Mouse (Mus musculus): ENCODE results near the gene 1700021F07Rik. TPM values are rescaled to one million over a fixed set of nuclear protein-coding genes. Genes with fewer than 3 reads are reported as not detected.

1700021F07Rik gene
- not detected for total RNA-seq (2023)

DNA sequence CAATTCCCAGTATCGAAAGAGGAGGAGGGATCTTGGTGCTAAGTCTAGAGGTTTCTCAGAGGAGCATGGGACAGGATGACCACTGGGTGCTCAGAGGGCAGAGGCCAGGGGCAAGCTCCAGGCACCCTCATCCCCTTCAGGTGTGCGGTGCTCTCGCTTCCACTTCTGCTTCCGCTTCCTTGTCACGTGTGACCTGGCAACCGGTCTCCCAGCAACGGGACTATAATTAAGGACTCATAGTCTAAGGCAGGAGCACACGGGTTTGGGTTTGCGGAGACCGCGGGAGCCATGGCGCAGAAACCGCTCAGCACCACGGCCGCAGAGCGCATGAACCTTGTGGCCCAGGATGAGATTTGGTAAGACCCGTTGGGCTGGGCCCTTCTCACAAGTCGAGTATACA, at the start of gene 1700021F07Rik:
Gene 1700021F07Rik, plus strand, starts transcription at position 211 of the 400 bp plus-strand sequence.

Other genes starting within 250 kb of the 1700021F07Rik start
- 1 to 10 TPM; 1.4 to 2.8 TPM for gene Pmepa1, start 246.1 kb upstream of the 1700021F07Rik start, total RNA-seq (2023)
- not detected for gene Ankrd60, start 55.8 kb downstream of the 1700021F07Rik start, total RNA-seq (2023)
- gene Rab22a, start 137.2 kb downstream of the 1700021F07Rik start, total RNA-seq (2023): 10 to 100 TPM; 17.4 to 25.2 TPM
- gene 1700010B08Rik, start 196.8 kb downstream of the 1700021F07Rik start, total RNA-seq (2023): not detected
- 10 to 100 TPM; 34.1 to 35.0 TPM for gene Vapb, start 214.9 kb downstream of the 1700021F07Rik start, total RNA-seq (2023)